Mouse (Mus musculus) myocyte (in vitro differentiated cells): ENCODE measurements around the gene Synpo2. TPM values are rescaled to one million over a fixed set of nuclear protein-coding genes. Genes with fewer than 3 reads are reported as not detected.

Source experiments
- H3K27me3 ChIP-seq: one replicate; pipeline ENCODE4 v1.6.1; 2011; ENCODE audit not compliant: control insufficient read depth, insufficient read depth, insufficient read length
- H3K36me3 ChIP-seq: one replicate; pipeline ENCODE4 v1.6.1; 2011; ENCODE audit not compliant: control insufficient read depth, insufficient read depth
- H3K4me2 ChIP-seq: one replicate; pipeline ENCODE4 v1.6.1; 2011; ENCODE audit warnings: low read depth, control low read depth
- H3K4me3 ChIP-seq: one replicate; pipeline ENCODE4 v1.5.1; 2011; ENCODE audit warnings: mild to moderate bottlenecking, control low read depth, moderate library complexity
- H3K79me2 ChIP-seq: one replicate; pipeline ENCODE4 v1.6.1; 2011; ENCODE audit not compliant: control insufficient read depth, insufficient read depth
- H3ac ChIP-seq: one replicate; pipeline ENCODE4 v1.6.1; 2011; ENCODE audit not compliant: control insufficient read depth, insufficient read length
- CEBPB ChIP-seq: IDR thresholded peaks from 2 replicates; pipeline ENCODE4 v1.6.1; 2011; ENCODE audit warnings: mild to moderate bottlenecking, moderate library complexity; ENCODE audit not compliant: poor library complexity, insufficient read depth, severe bottlenecking
- E2F4 ChIP-seq: IDR thresholded peaks from one replicate; pipeline ENCODE4 v1.6.1; 2011; ENCODE audit warnings: mild to moderate bottlenecking, control low read depth, moderate library complexity; ENCODE audit not compliant: insufficient read depth
- MAX ChIP-seq: IDR thresholded peaks from one replicate; pipeline ENCODE4 v1.6.1; 2011; ENCODE audit warnings: low read depth, mild to moderate bottlenecking, control low read depth
- MYOD1 ChIP-seq, 3 experiments: IDR thresholded peaks; one replicate each; pipeline ENCODE4 v1.6.1; 2011; ENCODE audit warnings: control low read depth in 2 of 3, low read depth in 2 of 3, mild to moderate bottlenecking in 2 of 3, moderate library complexity in 1 of 3; ENCODE audit not compliant: insufficient read length in 2 of 3, control insufficient read depth in 1 of 3
- MYOG ChIP-seq, 3 experiments: IDR thresholded peaks; one replicate each; pipeline ENCODE4 v1.6.1; 2011; ENCODE audit warnings: control low read depth in 2 of 3, low read depth in 2 of 3, mild to moderate bottlenecking in 2 of 3; ENCODE audit not compliant: insufficient read length in 2 of 3, control insufficient read depth in 1 of 3, insufficient read depth in 1 of 3
- POLR2A ChIP-seq: IDR thresholded peaks from one replicate; pipeline ENCODE4 v1.6.1; 2011; ENCODE audit warnings: low read depth, mild to moderate bottlenecking, control low read depth, moderate library complexity; ENCODE audit not compliant: insufficient read length
- POLR2AphosphoS2 ChIP-seq: IDR thresholded peaks from one replicate; pipeline ENCODE4 v1.6.1; 2011; ENCODE audit warnings: low read depth, control low read depth; ENCODE audit not compliant: insufficient read length
- REST ChIP-seq: IDR thresholded peaks from one replicate; pipeline ENCODE4 v1.6.1; 2011; ENCODE audit warnings: mild to moderate bottlenecking, control low read depth, moderate library complexity; ENCODE audit not compliant: insufficient read depth, insufficient read length
- SRF ChIP-seq: IDR thresholded peaks from one replicate; pipeline ENCODE4 v1.6.1; 2011; ENCODE audit warnings: low read depth; ENCODE audit not compliant: control insufficient read depth, insufficient read length
- TCF12 ChIP-seq: IDR thresholded peaks from one replicate; pipeline ENCODE4 v1.6.1; 2011; ENCODE audit warnings: mild to moderate bottlenecking, control low read depth; ENCODE audit not compliant: poor library complexity, insufficient read depth, severe bottlenecking
- TCF3 ChIP-seq: IDR thresholded peaks from one replicate; pipeline ENCODE4 v1.6.1; 2011; ENCODE audit warnings: low read depth, control low read depth; ENCODE audit not compliant: insufficient read length
- USF1 ChIP-seq: IDR thresholded peaks from one replicate; pipeline ENCODE4 v1.6.1; 2011; ENCODE audit warnings: low read depth, mild to moderate bottlenecking, control low read depth, moderate library complexity
- polyA plus RNA-seq: library from polyadenylated mRNA; unstranded; fragments of >200 nt; fragmentation: generic; extraction: Trizol; gene quantifications from one replicate; pipeline ENCODE4 v1.2.1, GENCODE M21; 2012; ENCODE audit warnings: missing spikeins

Synpo2 gene
- polyA plus RNA-seq, 1 experiment: 24.4 TPM

DNA sequence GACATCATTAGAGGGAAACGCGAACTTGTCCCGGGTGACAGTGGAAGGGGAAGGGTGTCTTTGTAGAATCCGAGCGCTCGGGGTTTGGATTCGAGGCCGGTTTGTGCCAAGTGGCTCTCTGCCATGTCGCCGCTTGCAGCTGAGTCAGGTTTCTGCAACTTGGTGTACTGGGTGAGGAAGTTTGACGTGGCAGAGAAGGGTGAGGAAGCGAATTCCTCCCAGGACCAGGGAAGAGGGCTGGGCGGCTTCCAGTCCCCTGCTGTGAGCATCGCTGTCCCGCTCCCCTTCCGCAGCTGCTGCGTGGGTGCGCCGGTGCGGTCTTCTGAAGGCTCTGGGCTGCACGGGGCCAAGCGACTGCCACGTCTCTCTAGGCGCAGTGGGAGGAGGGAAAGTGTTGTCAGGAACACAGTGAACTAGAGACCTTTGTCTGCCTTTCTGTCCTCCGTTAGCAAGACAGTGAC lies 31.8 kb upstream of the Synpo2 start:
- Histone ChIP-seq H3K27me3 (no peaks in the 10 kb centered on the region), H3ac (peak overlapping the region; percentile 47), H3K4me3 (peak overlapping the region; percentile 94), H3K4me2 (peak overlapping the region; percentile 78), H3K36me3 (peaks cover 24% of the 10 kb centered on the region), H3K79me2 (peaks cover 49% of the 10 kb centered on the region)
- TF ChIP-seq POLR2A (peak; percentile 54), USF1 (no peak)

DNA sequence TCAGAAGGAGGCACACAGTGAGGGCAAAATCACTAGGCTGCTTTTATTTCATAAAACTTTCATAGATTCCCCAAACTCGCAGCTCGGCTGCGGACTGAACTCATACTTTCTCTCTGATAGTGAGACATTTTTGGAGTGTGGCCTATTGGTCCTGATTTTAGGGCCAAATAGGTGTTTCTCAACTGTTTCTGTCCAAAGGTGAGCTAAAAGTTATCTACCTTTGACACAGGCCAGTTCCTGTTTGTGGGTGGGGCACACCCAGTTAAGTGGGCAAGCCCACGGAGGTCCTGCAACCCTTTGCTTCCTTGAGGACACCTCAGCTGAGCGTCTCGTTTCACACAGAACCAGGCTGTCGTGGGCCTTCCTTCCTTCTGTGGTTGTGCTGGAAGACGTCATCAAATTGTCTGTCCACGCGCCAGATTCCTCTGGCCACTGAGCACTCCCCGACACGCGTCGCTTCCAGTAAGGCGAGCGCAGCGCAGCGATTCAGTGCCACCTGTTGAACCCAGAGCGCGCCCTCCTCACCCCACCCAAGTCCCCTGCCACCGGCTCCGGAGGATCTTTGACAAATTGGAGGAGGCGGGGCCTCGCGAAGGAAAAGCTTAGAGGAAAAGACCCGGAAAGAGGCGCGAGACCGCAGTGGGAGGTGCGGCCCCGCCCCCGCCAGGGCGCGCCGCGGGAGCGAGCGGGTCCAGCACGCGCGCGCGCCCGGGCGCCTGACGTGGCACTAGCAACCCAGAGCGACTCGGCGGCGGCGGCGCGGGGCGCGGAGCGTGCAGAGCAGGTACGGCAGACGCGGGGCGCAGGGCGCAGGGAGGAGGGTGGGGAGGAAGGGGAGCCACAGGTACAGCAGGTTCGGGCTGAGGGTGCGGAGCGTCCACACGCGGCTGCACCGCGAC lies 31.1 kb upstream of the Synpo2 start, which contains the start of gene Sec24d:
Sec24d (plus strand) TSS at position 703 of the 899 bp plus-strand sequence.
- Histone ChIP-seq H3K4me3 (peak within 1 kb of the TSS; percentile 94), H3K27me3 (no peaks in the 10 kb centered on the region), H3K79me2 (peaks cover 41% of the 10 kb centered on the region), H3K4me2 (peak within 1 kb of the TSS; percentile 93), H3K36me3 (peaks cover 24% of the 10 kb centered on the region), H3ac (peak within 1 kb of the TSS; percentile 47)
- peak; percentile 83 for TF ChIP-seq POLR2A
- no peak for TF ChIP-seq USF1
- TF ChIP-seq MYOD1 (IDR thresholded peaks at IDR 0.05; ENCODE audit: control insufficient read depth in 1 of 3, insufficient read length in 2 of 3, low read depth in 2 of 3): peak in 1 of 3 experiments; percentile 50
- TF ChIP-seq CEBPB: no peak
- no peak for TF ChIP-seq TCF3
- no peak for TF ChIP-seq MAX
- TF ChIP-seq MYOG (IDR thresholded peaks at IDR 0.05; ENCODE audit: control insufficient read depth in 1 of 3, insufficient read depth in 1 of 3, insufficient read length in 2 of 3, low read depth in 2 of 3): peak in 2 of 3 experiments; percentile 22 to 75
- TF ChIP-seq SRF: no peak
- no peak for TF ChIP-seq E2F4
- no peak for TF ChIP-seq TCF12
- no peak for TF ChIP-seq REST
- TF ChIP-seq POLR2AphosphoS2: peak; percentile 77

DNA sequence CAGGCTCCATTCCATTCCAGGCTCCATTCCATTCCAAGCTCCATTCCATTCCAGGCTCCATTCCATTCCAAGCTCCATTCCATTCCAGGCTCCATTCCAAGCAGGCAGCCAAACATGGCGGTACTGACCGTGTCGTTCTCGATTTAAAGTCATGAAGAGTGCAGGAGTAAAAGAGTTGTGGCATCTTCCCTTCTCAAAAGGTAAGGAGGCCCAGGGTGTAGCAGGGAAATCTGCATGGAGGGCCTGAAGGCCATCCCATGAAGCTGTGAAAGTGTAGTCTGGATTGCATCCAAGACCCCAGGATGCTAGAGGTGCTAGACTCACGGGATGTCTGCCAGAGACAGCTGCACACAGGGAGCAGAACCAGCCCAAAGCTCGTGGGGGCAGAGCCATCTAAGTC lies 28.8 kb upstream of the Synpo2 start:
- H3K79me2 ChIP-seq: peaks cover 18% of the 10 kb centered on the region
- TF ChIP-seq POLR2A: no peak
- TF ChIP-seq CEBPB: no peak
- TF ChIP-seq POLR2AphosphoS2: no peak
- TF ChIP-seq MYOG (IDR thresholded peaks at IDR 0.05; ENCODE audit: control insufficient read depth in 1 of 3, insufficient read depth in 1 of 3, insufficient read length in 2 of 3, low read depth in 2 of 3): no peak
- TF ChIP-seq TCF12: no peak
- TF ChIP-seq MAX: no peak
- H3K27me3 ChIP-seq: no peaks in the 10 kb centered on the region
- no peak overlapping the region for H3K4me2 ChIP-seq
- peaks cover 3% of the 10 kb centered on the region for H3K36me3 ChIP-seq
- no peak overlapping the region for H3K4me3 ChIP-seq
- no peak overlapping the region for H3ac ChIP-seq

DNA sequence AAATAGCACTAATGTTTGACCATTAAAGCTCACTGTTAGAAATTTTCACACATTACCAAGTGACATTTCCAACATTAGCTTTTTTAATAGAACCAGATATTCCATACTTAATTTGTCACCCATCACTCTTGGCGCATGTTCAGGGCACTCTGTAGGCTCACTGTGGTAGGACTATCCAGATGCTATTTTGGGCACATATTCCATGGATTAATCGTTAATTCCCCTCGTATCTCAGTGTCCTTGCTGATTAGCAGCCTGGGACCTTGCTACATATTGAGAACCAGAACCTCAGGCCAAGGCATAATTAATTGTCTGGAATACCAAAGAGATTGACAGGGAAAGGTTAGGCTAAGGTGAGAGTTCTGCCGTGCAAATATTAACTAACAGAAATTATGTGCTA lies 22.8 kb upstream of the Synpo2 start:
- no peaks in the 10 kb centered on the region for H3K79me2 ChIP-seq
- no peak overlapping the region for H3K4me3 ChIP-seq
- H3K27me3 ChIP-seq: no peaks in the 10 kb centered on the region
- TF ChIP-seq REST (no peak), POLR2AphosphoS2 (no peak), CEBPB (no peak), MAX (no peak), SRF (no peak), POLR2A (no peak), MYOG (IDR thresholded peaks at IDR 0.05; ENCODE audit: control insufficient read depth in 1 of 3, insufficient read depth in 1 of 3, insufficient read length in 2 of 3, low read depth in 2 of 3) (no peak), USF1 (no peak), MYOD1 (IDR thresholded peaks at IDR 0.05; ENCODE audit: control insufficient read depth in 1 of 3, insufficient read length in 2 of 3, low read depth in 2 of 3) (no peak), E2F4 (no peak), TCF12 (no peak), TCF3 (no peak)
- no peaks in the 10 kb centered on the region for H3K36me3 ChIP-seq
- H3K4me2 ChIP-seq: no peak overlapping the region
- no peak overlapping the region for H3ac ChIP-seq

DNA sequence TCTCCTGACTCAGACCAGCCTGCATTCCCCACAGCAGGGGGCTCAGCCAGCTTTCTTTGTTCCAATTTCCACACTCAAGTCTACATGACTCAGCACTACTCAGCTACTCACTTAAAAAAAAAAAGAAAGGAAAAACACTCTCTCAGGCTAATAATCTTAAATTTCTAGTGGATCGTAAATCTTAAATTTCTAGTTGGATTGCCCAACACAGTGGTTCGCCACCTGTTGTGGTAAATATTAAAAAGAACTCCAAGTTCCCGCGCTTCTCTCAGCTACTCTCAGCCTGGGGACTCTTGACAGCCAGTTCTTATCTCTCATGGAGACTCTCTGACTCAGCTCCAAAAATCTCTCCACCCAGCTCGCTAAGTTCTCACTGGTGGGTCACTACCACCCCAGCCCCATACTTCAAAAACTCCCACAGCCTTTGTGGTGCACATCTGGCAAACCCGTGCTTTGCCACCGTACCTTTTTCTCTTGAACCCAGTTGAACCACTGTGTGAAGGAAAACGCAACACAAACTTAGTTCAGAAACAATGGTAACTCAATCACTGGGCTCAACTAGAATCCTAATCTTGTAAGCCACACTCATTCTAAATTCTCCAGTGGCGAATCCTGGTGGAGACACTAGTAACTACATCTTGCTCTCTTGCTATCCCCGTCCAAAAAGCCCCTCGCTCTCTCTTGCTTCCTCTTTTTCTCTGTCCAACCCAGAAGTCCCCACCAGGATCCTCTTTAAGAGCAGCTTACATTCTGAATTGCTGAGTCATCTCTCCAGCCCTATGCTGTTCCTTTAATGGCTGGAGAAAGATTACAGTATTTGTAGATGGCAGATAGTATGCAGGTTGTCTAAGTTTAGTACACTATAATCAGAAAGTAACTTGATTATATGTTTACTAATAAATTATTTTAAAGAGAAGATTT lies 20.5 kb upstream of the Synpo2 start:
- no peak for TF ChIP-seq MAX
- no peak for TF ChIP-seq E2F4
- no peak for TF ChIP-seq USF1
- TF ChIP-seq MYOG (IDR thresholded peaks at IDR 0.05; ENCODE audit: control insufficient read depth in 1 of 3, insufficient read depth in 1 of 3, insufficient read length in 2 of 3, low read depth in 2 of 3): no peak
- no peak for TF ChIP-seq POLR2A
- TF ChIP-seq SRF: no peak
- no peak for TF ChIP-seq MYOD1 (IDR thresholded peaks at IDR 0.05; ENCODE audit: control insufficient read depth in 1 of 3, insufficient read length in 2 of 3, low read depth in 2 of 3)
- TF ChIP-seq CEBPB: no peak
- TF ChIP-seq TCF12: no peak
- no peak for TF ChIP-seq TCF3
- TF ChIP-seq REST: no peak
- no peak for TF ChIP-seq POLR2AphosphoS2
- Histone ChIP-seq H3K4me3 (peak overlapping the region; percentile 16), H3K27me3 (no peaks in the 10 kb centered on the region), H3ac (no peak overlapping the region), H3K4me2 (peak overlapping the region; percentile 65), H3K36me3 (no peaks in the 10 kb centered on the region), H3K79me2 (no peaks in the 10 kb centered on the region)
